Mouse (Mus musculus): ENCODE results near the gene Il12rb1.
"Not testable (repeated sequence)": the region's sequence is repeated elsewhere in the genome, so short reads cannot be mapped to it uniquely, and the experiment has no call there.

Gene Il12rb1

GRCm38 (mm10) chr8:70822594-70822993 lies 14.3 kb downstream of the Il12rb1 start:
- not testable (repeated sequence) for DNase-seq (ENCODE audit: inconsistent age in 2 of 2, low spot score in 1 of 2)

DNA sequence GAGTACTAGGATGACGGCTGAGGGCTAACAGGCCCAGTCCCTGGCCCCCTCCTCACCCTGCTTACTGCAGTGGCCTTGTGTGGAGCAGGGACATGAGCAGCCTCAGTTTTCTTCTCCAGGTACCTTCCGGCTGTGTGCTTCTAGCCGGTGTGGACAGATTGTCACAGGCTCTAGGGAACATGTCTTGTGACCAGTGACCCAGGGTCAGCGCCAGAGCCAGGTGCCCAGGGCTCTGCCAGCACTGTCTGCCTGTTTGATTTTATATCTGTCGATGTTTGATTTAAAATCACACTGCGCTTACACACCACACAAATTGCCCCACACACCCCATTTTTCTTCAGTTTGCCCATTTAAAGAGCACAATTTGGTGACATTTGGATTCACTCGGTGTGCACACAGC lies 15.6 kb downstream of the Il12rb1 start:
- DNase-seq (ENCODE audit: inconsistent age in 2 of 2, low spot score in 1 of 2) = no peak

GRCm38 (mm10) chr8:70825816-70826215 lies 17.6 kb downstream of the Il12rb1 start:
- no peak for DNase-seq (ENCODE audit: inconsistent age in 2 of 2, low spot score in 1 of 2)

- DNase-seq (ENCODE audit: inconsistent age in 2 of 2, low spot score in 1 of 2) = no peak
Measured at GRCm38 (mm10) chr8:70827010-70827409, 18.8 kb downstream of the Il12rb1 start.

DNA sequence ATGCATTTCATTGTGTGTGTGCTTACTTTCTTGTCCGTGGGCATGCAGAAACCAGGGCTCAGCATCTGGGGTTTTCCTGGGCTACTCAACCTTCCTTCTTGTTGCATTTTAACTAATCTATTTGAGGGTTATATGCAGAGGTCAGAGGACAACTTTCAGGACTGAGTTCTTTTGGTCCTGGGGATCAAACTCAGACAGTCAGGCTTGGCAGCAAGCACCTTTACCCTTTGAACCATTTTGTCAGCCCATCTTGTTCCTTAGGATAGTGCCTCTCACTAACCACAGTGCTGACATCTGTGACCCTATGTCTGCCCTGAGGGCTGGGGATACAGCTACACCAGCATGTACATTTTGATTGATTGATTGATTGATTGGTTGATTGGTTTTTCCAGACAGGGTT lies 19.5 kb downstream of the Il12rb1 start:
- no peak for DNase-seq (ENCODE audit: inconsistent age in 2 of 2, low spot score in 1 of 2)

DNA sequence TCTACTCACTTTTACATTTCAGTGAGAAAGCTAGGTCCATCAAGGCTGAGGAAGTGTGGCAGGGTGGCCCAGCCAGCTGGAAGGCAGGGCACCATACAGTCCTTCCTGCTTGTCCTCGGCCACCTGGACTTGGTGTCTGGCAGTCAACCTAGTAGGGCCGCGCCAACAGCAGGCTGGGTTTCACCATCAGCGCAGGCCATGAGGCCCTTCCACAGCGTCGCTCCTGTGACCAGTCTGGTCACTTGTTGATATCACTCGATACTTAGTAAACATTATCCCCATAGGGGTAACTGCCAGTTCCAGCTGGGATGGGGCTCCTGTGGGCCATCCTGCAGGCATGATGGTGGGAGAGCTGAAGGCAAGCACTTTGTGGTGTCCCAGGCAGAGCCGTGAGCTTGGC lies 23.3 kb downstream of the Il12rb1 start:
- DNase-seq (ENCODE audit: inconsistent age in 2 of 2, low spot score in 1 of 2) = no peak

DNA sequence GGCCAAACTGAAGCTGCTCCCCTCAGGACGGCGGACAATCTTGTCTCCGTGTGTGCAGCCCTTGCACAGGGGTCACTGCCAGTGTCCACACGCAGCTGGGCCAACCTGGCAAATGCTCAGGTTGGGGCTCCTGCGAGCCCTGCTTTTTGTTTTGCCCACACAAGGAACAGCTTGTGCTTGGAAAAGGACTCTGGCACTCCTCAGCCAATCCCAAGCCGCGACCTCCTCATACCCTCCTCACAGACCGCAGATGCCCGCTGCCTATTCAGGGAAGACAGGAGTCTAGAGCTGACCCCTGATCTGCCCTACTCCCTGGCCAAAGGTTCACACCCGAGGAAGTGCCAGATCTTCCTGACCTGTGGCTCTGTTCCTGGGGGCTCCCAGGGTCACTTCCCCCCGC lies 24.1 kb downstream of the Il12rb1 start:
- no peak for DNase-seq (ENCODE audit: inconsistent age in 2 of 2, low spot score in 1 of 2)

GRCm38 (mm10) chr8:70833018-70833482 lies 24.8 kb downstream of the Il12rb1 start:
- DNase-seq (ENCODE audit: inconsistent age in 2 of 2, low spot score in 1 of 2) = peak; percentile 59 to 72

DNA sequence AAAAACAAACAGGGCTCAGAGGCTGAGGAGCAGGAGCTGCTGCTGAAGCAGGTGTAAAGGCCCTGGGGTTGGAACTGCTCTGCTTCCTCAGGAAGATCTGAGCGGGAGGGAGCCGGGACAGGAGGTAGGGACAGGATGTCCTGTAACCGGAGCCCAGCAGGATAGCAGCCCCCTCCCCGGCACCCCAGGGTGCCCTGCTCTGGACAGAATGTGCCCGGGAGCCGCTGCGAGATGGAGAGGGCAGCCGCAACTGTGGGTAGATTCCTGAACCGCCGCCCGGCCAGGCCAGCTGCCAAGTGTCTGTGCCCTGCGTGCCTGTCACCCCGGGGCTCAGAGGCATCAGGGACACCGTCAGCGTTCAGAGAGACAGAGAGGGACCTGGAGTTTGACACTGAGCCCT lies 25.3 kb downstream of the Il12rb1 start:
- peak; percentile 82 to 83 for DNase-seq (ENCODE audit: inconsistent age in 2 of 2, low spot score in 1 of 2)

DNA sequence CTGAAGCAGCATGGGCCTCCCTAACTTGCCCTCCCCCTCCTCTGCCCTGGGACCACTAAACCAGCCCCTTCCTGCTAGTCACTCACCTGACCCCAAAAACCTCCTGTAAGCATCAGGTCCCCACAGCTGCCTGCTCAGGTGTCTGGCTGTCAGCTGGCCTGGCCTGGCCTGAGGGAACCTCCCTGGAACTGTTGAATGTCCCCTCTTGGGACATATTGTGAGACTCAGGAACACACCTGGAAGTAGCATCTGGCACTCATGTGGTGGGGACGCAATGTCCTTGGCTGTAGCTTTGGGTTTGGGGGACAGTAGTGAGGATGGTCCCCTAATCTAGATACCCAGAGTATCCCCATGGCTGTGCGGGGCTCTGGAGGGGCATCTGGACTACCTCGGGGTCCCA lies 25.8 kb downstream of the Il12rb1 start:
- DNase-seq (ENCODE audit: inconsistent age in 2 of 2, low spot score in 1 of 2) = no peak

- no peak for DNase-seq (ENCODE audit: inconsistent age in 2 of 2, low spot score in 1 of 2)
Measured at GRCm38 (mm10) chr8:70836666-70837065, 28.4 kb downstream of the Il12rb1 start.

- no peak for DNase-seq (ENCODE audit: inconsistent age in 2 of 2, low spot score in 1 of 2)
Measured at GRCm38 (mm10) chr8:70838654-70839407, 30.6 kb downstream of the Il12rb1 start.

DNA sequence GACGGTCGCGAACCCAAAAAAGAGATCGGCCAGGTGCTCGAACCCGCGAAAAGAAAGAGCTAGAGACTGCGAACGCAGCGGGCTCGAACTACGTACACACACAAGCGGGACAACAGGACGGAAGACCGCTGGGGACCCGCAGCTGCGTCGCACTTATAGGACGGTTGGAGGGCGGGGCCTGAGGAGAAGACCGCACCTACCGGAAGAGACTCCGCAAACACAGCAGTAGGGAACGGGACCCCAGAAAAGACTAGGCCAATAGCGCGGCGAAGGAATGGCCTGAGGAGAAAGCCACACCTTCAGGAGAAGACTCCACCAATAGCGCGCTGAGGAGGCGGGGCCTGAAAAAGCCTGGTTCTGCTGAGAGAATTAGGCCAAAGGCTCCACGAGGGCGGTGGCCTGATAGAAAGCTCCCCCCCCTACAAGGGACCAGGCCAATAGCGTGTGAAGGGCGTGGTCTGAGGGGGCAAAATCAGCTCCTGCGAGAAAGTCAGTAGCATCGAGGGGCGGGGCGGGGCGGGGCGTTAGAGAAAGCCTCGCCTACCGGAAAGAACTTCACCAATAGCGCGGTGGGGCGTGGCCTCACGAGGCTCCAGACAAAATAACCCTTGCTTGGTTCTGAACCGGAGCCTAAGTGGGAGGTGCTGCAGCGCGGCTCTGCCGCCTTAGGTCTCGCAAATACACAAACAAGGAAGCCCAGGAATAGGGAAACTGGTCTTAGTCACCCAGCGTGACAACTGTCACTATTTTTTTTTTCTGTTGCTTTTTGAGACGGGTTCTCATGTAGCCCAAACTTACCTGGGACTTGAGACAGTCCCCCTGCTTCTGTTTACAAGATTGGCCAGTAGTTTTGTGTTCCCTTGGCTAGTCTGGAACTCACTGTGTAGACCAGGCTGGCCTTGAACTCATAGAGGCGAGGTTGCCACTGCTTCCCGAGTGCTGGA lies 31.4 kb downstream of the Il12rb1 start, which contains the start of gene Arrdc2:
Gene Arrdc2 (minus strand): TSS at position 313 of the 944 bp plus-strand sequence.
- DNase-seq (ENCODE audit: inconsistent age in 2 of 2, low spot score in 1 of 2) = peak; percentile 99 to 100

DNA sequence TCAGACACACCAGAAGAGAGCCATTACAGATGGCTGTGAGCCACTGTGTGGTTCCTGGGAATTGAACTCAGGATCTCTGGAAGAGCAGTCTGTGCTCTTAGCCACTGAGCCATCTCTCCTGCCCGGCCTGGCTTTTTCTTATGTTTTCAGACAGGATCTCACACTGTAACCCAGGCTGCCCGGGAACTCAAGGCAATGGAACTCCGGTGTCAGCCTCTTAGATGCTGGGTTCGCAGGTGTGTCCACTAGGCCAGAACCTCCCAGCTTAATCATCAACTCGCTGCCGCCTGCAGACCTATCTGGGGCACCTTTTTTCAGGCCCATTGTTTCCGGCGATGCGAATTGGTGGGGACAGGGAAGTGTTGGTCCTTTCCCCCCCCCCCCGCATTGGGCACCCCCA lies 32.3 kb downstream of the Il12rb1 start:
- DNase-seq (ENCODE audit: inconsistent age in 2 of 2, low spot score in 1 of 2) = peak in 1 of 2 experiments; percentile 61

GRCm38 (mm10) chr8:70841147-70842072 lies 33.2 kb downstream of the Il12rb1 start:
- DNase-seq (ENCODE audit: inconsistent age in 2 of 2, low spot score in 1 of 2) = peak; percentile 87 to 97

GRCm38 (mm10) chr8:70842484-70842883 lies 34.2 kb downstream of the Il12rb1 start:
- DNase-seq (ENCODE audit: inconsistent age in 2 of 2, low spot score in 1 of 2) = no peak

GRCm38 (mm10) chr8:70843214-70843773 lies 35.0 kb downstream of the Il12rb1 start:
- DNase-seq (ENCODE audit: inconsistent age in 2 of 2, low spot score in 1 of 2) = no peak

DNA sequence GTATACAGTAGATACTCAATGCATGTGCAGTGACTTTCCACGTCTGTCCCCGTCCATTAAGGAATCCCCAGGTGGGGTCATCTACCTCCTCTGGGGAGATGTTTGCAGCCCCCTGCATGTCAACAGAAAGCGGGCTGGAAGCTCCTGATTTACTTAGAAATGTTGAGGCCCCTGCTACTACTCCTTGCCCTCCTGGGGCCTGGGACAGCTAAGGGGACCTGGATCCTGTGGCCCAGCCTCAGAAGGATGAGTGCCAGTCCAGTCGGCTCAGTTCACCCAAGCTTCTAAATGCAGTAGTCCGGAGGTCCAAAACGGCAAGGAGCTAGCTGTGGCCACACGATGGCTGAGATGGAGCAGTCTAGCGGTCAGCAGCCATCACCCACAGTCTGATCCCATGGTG lies 35.7 kb downstream of the Il12rb1 start:
- no peak for DNase-seq (ENCODE audit: inconsistent age in 2 of 2, low spot score in 1 of 2)

GRCm38 (mm10) chr8:70844523-70844922 lies 36.3 kb downstream of the Il12rb1 start:
- peak; percentile 89 to 96 for DNase-seq (ENCODE audit: inconsistent age in 2 of 2, low spot score in 1 of 2)

GRCm38 (mm10) chr8:70845108-70845507 lies 36.9 kb downstream of the Il12rb1 start:
- DNase-seq (ENCODE audit: inconsistent age in 2 of 2, low spot score in 1 of 2) = no peak

Data from adrenal gland, adult (tissue).